Mouse (Mus musculus): Measurements from ENCODE around the gene Tpbg. TPM values are rescaled to one million over a fixed set of nuclear protein-coding genes. Genes with fewer than 3 reads are reported as not detected.

Tpbg gene
- total RNA-seq, 2 experiments from 2014 or later = 23.8 to 27.1 TPM

Other genes starting within 250 kb of the Tpbg start
- 10 to 100 TPM; 21.4 to 22.4 TPM for gene Ibtk, start 93.0 kb upstream of the Tpbg start, total RNA-seq (2021)